Mouse (Mus musculus): ENCODE data around the gene Tma7.
A peak's percentile ranks its signal among the peaks of the same experiment; 100 is the strongest.

The Tma7 gene

GRCm38 (mm10) chr9:109082124-109082800, at the start of gene Tma7, which contains the start of gene Ccdc51:
TSS of gene Tma7 (minus strand) at chr9:109082587.
TSS of gene Ccdc51 (plus strand) at chr9:109082493.
- peak; percentile 69 to 74 for DNase-seq (ENCODE audit: low spot score in 2 of 2)

- DNase-seq (ENCODE audit: low spot score in 2 of 2) = no peak
Measured at GRCm38 (mm10) chr9:109130076-109130475, 47.7 kb upstream of the Tma7 start.

DNA sequence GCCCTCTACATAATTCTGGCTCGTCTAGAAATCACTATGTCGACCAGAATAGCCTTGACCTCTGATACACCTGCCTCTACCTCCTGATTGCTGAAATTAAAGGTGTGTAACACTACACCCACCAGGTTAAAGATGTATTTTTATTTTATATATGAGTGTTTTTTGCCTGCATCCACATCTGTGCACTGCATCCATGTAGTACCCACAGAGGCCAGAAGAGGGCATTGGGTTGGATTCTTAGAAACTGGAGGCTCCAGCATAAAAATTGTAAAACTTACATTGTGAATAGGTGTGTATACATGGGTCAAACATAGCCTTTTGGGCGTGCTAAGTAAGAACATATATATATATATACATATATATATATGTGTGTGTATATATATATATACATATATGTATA, 45.8 kb upstream of the Tma7 start:
- DNase-seq (ENCODE audit: low spot score in 2 of 2) = no peak

DNA sequence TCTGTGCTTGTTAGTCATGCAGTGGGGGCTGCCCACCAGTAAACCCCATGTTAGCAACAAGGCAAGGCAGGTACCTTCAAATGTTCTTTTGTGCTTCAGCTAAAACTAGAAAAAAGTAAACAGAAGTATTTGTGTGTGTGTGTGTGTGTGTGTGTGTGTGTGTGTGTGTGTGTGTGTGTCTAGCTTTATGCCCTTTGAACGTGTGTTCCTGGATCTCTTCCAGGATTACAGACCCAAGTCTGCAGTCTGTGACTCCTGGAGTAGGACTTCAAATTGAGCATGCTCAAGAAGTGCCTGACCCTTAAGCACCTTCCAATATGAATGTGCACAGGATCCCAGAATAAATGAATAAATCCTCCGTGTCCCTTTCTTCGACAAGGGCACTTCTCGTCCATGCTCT, 44.7 kb upstream of the Tma7 start:
- no peak for DNase-seq (ENCODE audit: low spot score in 2 of 2)

- DNase-seq (ENCODE audit: low spot score in 2 of 2) = no peak
Measured at GRCm38 (mm10) chr9:109125481-109125880, 43.1 kb upstream of the Tma7 start.

GRCm38 (mm10) chr9:109125043-109125442, 42.7 kb upstream of the Tma7 start:
- DNase-seq (ENCODE audit: low spot score in 2 of 2) = no peak

DNA sequence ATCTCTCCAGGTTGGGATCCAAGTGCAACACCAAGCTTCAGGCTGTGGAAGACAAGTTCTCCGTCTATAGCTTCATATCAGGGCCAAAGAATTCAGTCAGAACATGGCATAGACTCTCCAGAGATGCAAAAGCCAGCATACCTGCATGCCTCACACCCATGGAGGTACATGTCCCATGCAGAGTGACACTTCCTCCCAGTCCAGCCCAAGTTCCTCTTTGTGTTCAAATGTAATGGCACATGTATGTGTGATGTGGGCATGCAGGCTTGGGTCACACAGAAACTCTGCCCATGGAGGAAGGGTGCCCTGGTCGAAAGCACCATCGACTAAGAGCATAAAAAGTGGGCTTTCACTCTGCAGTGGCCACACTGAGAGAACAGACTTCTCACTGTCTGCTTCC, 41.8 kb upstream of the Tma7 start:
- no peak for DNase-seq (ENCODE audit: low spot score in 2 of 2)

DNA sequence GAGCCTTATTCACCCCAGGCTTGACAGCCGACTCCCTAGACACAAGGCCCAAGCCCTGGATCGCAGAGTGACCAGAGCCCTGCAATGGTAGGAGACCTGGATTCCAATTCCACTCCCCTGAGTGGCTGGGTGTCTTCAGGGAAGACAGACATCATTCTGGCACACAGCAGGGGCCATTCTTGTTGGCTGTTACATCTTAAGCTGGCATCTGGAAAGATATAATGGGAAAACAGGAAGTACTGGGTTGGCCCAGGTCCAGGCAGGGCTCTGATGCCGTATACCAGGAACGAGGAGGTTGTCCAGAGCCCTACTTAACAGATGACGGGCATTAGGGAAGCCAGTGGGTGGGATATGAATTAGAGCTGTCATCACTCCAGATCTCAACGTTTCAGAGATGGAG, 40.9 kb upstream of the Tma7 start:
- no peak for DNase-seq (ENCODE audit: low spot score in 2 of 2)

DNA sequence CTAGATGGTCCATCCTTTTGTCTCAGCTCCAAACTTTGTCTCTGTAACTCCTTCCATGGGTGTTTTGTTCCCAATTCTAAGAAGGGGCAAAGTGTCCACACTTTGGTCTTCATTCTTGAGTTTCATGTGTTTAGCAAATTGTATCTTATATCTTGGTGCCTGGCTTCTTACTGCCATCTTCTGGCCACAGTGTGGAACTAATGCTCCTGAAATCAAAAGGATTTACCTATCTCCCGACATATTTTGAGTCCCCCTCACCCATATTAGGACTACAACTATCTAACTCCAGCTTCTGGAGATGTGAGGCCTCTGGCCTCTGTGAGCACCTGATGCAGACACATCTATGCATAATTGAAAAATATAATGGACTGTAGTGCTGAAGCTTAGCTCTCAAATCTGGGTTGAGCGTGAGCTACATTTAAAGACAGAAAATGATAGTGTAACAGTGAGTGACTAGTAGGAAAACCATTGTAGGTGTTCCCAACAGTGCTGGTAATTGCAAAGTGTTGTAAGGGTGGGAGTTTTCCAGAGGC, 40.2 kb upstream of the Tma7 start:
- peak in 1 of 2 experiments; percentile 29 for DNase-seq (ENCODE audit: low spot score in 2 of 2)

DNA sequence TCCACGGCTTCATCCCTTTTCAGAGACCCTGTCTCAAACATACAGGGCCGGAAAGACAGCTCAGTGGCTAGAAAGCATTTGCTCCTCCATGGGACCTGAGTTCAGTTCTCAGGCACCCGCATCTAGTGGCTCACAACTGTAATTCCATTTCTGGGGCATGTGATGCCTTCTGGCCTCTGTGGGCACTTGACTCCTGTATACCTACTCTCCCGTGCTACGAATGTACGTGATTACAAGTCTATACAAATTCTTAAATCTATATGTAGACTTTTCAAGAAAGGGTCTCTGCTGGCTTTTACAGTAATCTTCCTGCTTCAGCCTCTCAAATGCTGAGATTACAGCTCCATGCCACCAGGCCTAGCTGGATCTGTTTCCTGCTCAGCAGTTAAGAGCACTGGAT, 38.6 kb upstream of the Tma7 start:
- DNase-seq (ENCODE audit: low spot score in 2 of 2) = no peak

DNA sequence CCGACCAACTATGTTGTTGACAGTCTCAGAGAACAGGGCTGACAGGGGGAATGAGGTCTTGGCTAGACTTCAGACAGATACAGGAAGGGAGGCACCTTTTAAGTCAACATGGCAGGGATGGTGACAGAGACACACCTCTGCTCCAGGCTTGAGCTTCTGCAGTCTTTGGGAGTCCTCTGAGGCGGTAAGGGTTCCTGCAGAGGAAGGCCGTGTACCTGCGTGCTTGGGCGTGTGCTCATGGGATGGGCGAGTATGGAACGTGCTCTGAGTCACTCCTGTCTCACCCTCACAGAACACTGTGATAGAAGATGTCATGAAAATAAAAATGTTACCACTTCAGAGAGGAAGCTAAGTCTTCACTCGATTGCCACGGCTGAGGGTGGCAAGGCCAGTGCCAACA, 37.2 kb upstream of the Tma7 start:
- DNase-seq (ENCODE audit: low spot score in 2 of 2) = no peak

DNA sequence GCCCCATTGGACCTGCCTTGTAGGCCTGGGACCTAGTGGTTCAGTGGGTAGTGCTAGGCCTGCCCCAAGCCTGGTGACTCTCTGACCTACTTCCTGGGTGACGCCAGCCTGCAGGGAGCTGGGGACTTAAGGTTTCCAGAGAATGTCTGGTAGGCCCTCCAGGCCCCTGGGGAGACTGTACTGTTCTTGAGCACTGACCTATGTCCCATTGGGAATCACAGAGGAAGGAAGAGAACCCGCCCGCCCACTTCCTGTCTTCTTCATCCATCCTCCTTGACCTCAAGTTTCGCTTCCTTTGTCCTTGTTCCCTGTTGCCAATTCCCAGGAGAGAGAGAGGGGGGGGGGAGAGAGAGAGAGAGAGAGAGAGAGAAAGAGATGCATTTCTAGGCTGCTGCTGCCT, 35.7 kb upstream of the Tma7 start:
- no peak for DNase-seq (ENCODE audit: low spot score in 2 of 2)

DNA sequence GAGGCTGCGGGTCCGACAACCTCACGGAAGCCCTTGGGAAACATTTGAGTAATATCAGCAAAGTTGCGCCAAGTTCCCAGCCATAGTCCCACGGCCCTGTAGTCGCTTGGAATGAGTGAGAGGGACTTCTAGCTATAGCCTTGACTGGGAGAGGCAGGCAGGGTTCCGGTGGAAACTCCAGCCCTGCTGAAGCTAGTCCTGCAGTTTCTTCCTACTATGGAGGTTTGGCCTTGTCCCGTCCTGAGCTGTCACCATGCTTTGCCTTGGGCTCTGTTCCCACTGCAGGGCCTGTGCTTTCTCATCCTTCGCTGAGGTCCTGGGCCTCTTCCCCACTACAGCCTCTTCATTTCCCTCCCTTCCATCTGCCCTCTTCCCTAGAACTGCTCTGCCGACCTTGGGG, 33.8 kb upstream of the Tma7 start:
- DNase-seq (ENCODE audit: low spot score in 2 of 2) = no peak

GRCm38 (mm10) chr9:109114871-109115270, 32.5 kb upstream of the Tma7 start:
- DNase-seq (ENCODE audit: low spot score in 2 of 2) = no peak

DNA sequence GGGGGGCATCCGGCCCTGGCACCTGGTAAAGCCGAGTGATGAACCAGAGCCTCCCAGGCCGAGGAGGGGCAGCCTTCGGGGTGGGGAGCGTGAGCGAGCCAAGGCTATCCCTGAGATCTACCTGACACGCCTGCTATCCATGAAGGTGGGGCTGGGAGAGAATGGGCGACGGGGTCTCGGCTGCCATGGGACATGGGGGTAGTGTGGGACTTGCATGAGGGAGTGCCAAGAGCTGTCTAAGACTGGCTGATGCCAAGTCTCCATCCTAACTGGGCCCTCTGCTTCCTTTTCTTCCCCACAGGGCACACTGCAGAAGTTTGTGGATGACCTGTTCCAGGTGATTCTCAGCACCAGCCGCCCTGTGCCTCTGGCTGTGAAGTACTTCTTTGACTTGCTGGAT, 31.9 kb upstream of the Tma7 start:
- peak in 1 of 2 experiments; percentile 5 for DNase-seq (ENCODE audit: low spot score in 2 of 2)

GRCm38 (mm10) chr9:109113331-109113730, 30.9 kb upstream of the Tma7 start:
- peak in 1 of 2 experiments; percentile 2 for DNase-seq (ENCODE audit: low spot score in 2 of 2)

DNA sequence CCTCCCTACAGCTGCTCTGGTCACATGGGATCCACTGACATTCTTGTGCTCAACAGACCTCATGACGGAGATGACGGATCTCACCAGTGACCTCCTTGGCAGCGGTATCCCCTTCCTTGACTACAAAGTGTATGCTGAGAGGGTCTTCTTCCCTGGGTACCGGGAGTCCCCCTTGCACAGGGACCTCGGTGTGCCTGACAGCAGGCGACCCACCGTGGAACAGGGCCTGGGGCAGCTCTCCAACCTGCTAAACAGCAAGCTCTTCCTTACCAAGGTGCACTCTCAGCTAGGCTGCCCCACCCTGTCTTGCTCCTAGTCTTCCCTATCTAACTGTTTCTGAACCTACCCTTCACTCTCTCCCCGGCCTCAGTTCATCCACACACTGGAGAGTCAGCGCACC, 29.2 kb upstream of the Tma7 start:
- peak in 1 of 2 experiments; percentile 5 for DNase-seq (ENCODE audit: low spot score in 2 of 2)

GRCm38 (mm10) chr9:109111101-109111500, 28.7 kb upstream of the Tma7 start:
- DNase-seq (ENCODE audit: low spot score in 2 of 2) = no peak

GRCm38 (mm10) chr9:109110240-109110639, 27.9 kb upstream of the Tma7 start:
- no peak for DNase-seq (ENCODE audit: low spot score in 2 of 2)

- DNase-seq (ENCODE audit: low spot score in 2 of 2) = no peak
Measured at GRCm38 (mm10) chr9:109107341-109107740, 25.0 kb upstream of the Tma7 start.

- no peak for DNase-seq (ENCODE audit: low spot score in 2 of 2)
Measured at GRCm38 (mm10) chr9:109105648-109106047, 23.3 kb upstream of the Tma7 start.

GRCm38 (mm10) chr9:109105011-109105410, 22.6 kb upstream of the Tma7 start:
- DNase-seq (ENCODE audit: low spot score in 2 of 2) = no peak

DNA sequence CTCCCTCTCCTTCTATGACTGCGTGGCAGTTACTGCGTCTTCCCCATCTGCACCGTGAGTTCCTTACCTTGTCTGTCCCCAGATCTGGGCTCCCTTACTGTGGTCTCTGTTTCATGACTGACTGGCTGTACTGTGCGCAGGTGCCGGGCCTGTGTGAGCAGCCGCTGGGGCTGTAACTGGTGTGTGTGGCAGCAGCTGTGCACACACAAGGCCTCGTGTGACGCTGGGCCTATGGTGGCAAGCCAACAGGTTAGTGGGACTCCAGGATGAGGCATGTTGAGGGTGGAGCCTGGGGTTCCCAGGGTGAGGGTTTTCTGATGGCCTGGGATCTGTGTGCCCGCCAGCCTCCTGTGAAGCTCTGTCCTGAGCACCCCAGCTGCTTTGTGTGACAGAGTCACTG, 21.7 kb upstream of the Tma7 start:
- no peak for DNase-seq (ENCODE audit: low spot score in 2 of 2)

DNA sequence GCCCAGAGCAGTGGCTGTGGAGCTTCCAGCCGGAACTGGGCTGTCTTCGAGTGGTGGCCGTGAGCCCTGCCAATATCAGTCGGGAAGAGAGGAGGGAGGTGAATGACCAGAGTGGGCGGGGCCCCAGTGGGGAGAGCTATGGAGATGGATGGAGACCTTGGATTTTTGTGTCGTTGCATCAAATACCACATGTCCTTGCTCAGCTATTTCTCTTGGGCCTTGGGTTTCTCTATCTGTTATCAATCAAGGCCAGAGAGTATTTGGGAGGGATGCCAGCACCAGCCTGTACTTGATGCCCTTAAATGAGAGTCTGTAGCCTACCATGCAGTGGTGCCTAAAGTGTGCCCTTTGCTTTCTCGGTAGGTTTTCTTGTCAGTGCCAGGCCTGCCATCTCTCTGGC, 20.9 kb upstream of the Tma7 start:
- DNase-seq (ENCODE audit: low spot score in 2 of 2) = no peak
